Mouse (Mus musculus) spleen, adult 2 months (tissue): Measurements from ENCODE around the gene Gm44502.

Source experiments
- CTCF ChIP-seq: fragments of 200-500 bp; IDR thresholded peaks from 2 replicates; pipeline ENCODE4 v1.5.1; 2011; ENCODE audit warnings: mild to moderate bottlenecking, inconsistent platforms; ENCODE audit not compliant: insufficient read depth, insufficient read length, insufficient replicate concordance; ENCODE audit errors: extremely low read depth
- POLR2A ChIP-seq: fragments of 200-500 bp; IDR thresholded peaks from 2 replicates; pipeline ENCODE4 v1.6.1; 2011; ENCODE audit warnings: low read depth, low read length, inconsistent platforms

- TF ChIP-seq CTCF (no peak), POLR2A (no peak)
These were observed 35.6 kb upstream of the Gm44502 start for GRCm38 (mm10) chr15:89465052-89465451.
